Mouse (Mus musculus) lung, embryonic 14.5 days (tissue): Measurements from ENCODE around the gene Spire2. TPM values are rescaled to one million over a fixed set of nuclear protein-coding genes. Genes with fewer than 3 reads are reported as not detected.

Experiments
- ATAC-seq: fragments of 200-750 bp; cut with Nextera tagmentation; 2 replicates; pipeline ENCODE4 v1.8.0; 2017; ENCODE audit warnings: mild to moderate bottlenecking, moderate TSS enrichment, moderate library complexity; ENCODE audit not compliant: insufficient read depth
- DNase-seq: peaks from one replicate; pipeline ENCODE4 v3.0.0-alpha.2; 2015
- H3K27ac ChIP-seq: fragments of 300-500 bp; sonication (generic); 2 replicates; pipeline ENCODE4 v1.5.1; 2014; ENCODE audit warnings: low read depth, mild to moderate bottlenecking, moderate library complexity
- H3K27me3 ChIP-seq: fragments of 300-500 bp; sonication (generic); 2 replicates; pipeline ENCODE4 v1.6.1; 2014; ENCODE audit warnings: low read length, control low read depth; ENCODE audit not compliant: insufficient read depth
- H3K36me3 ChIP-seq: fragments of 300-500 bp; sonication (generic); 2 replicates; pipeline ENCODE4 v1.6.1; 2014; ENCODE audit warnings: control low read depth; ENCODE audit not compliant: insufficient read depth
- H3K4me1 ChIP-seq: fragments of 300-500 bp; sonication (generic); 2 replicates; pipeline ENCODE4 v1.6.1; 2014; ENCODE audit warnings: antibody characterized with exemption, control low read depth; ENCODE audit not compliant: insufficient read depth
- H3K4me2 ChIP-seq: fragments of 300-500 bp; sonication (generic); 2 replicates; pipeline ENCODE4 v1.6.1; 2014; ENCODE audit warnings: mild to moderate bottlenecking
- H3K4me3 ChIP-seq: fragments of 300-500 bp; sonication (generic); 2 replicates; pipeline ENCODE4 v1.5.1; 2014; ENCODE audit warnings: low read depth, low read length
- H3K9ac ChIP-seq: fragments of 300-500 bp; sonication (generic); 2 replicates; pipeline ENCODE4 v1.6.1; 2014
- H3K9me3 ChIP-seq: fragments of 300-500 bp; sonication (generic); 2 replicates; pipeline ENCODE4 v1.6.1; 2016; ENCODE audit warnings: low read depth, low read length, control low read depth
- CTCF ChIP-seq: IDR thresholded peaks from 2 replicates; pipeline ENCODE4 v1.5.1; 2016; ENCODE audit warnings: antibody characterized with exemption, low read depth
- WGBS: fragments of 180-500 bp; shearing (Covaris S2); extraction: QIAGEN DNeasy Blood & Tissue Kit; methylation state at CpG from one replicate; pipeline ENCODE4 v1.1.7; 2014; 5-methylcytosine and 5-hydroxymethylcytosine counted together
- polyA plus RNA-seq: library from polyadenylated mRNA; unstranded; fragments of >200 nt; fragmentation: Nextera tagmentation; extraction: Ambion mirVana; gene quantifications from 2 replicates; pipeline ENCODE4 v1.2.1, GENCODE M21; 2014

The Spire2 gene
- polyA plus RNA-seq, 1 experiment from 2014 or later, result 1.7 TPM

GRCm38 (mm10) chr8:123352118-123352517 is 19.6 kb downstream of the Spire2 start:
- Histone ChIP-seq H3K4me3 (no peak overlapping the region), H3K27ac (no peak overlapping the region), H3K9me3 (no peaks in the 10 kb centered on the region), H3K4me2 (no peak overlapping the region), H3K27me3 (peaks cover 4% of the 10 kb centered on the region; the same call in 1 of the 2 replicates), H3K4me1 (peaks cover 14% of the 10 kb centered on the region), H3K9ac (no peak overlapping the region), H3K36me3 (no peaks in the 10 kb centered on the region)
- DNase-seq, result no peak
- TF ChIP-seq CTCF, result no peak
- ATAC-seq, result no peak
- 79% methylated on average over 12 of the region's 12 CpGs for WGBS

- H3K27ac ChIP-seq, result no peak overlapping the region
Measured at GRCm38 (mm10) chr8:123352786-123353185, 20.3 kb downstream of the Spire2 start.

GRCm38 (mm10) chr8:123353216-123353615 is 20.7 kb downstream of the Spire2 start:
- TF ChIP-seq CTCF, result no peak
- no peaks in the 10 kb centered on the region for H3K9me3 ChIP-seq
- H3K4me2 ChIP-seq, result no peak overlapping the region
- no peak overlapping the region for H3K27ac ChIP-seq
- DNase-seq (no peak), ATAC-seq (no peak)
- peaks cover 8% of the 10 kb centered on the region; the same call in 1 of the 2 replicates for H3K4me1 ChIP-seq
- H3K4me3 ChIP-seq, result no peak overlapping the region
- H3K27me3 ChIP-seq, result peaks cover 4% of the 10 kb centered on the region; the same call in 1 of the 2 replicates
- WGBS, result 35% methylated on average over 11 of the region's 11 CpGs
- no peaks in the 10 kb centered on the region for H3K36me3 ChIP-seq
- H3K9ac ChIP-seq, result no peak overlapping the region

More at GRCm38 (mm10) chr8:123352786-123353185, 20.3 kb downstream of the Spire2 start:
- H3K27me3 ChIP-seq, result peaks cover 4% of the 10 kb centered on the region; the same call in 1 of the 2 replicates
- no peak overlapping the region for H3K4me3 ChIP-seq
- TF ChIP-seq CTCF, result peak; percentile 75
- no peak overlapping the region for H3K4me2 ChIP-seq
- H3K9ac ChIP-seq, result no peak overlapping the region
- ATAC-seq, result no peak
- peak; percentile 77 for DNase-seq
- H3K36me3 ChIP-seq, result no peaks in the 10 kb centered on the region
- 48% methylated on average over 13 of the region's 13 CpGs for WGBS
- peaks cover 11% of the 10 kb centered on the region; the same call in 1 of the 2 replicates for H3K4me1 ChIP-seq
- H3K9me3 ChIP-seq, result no peaks in the 10 kb centered on the region

GRCm38 (mm10) chr8:123361082-123361739 is 28.7 kb downstream of the Spire2 start:
- WGBS, result 36% methylated on average over 12 of the region's 12 CpGs
- TF ChIP-seq CTCF, result peak; percentile 99

GRCm38 (mm10) chr8:123373403-123374238 is 41.1 kb downstream of the Spire2 start, which contains the start of gene Tcf25:
Gene Tcf25, plus strand, starts transcription at chr8:123373753.
- peak within 1 kb of the TSS; percentile 91 for H3K9ac ChIP-seq
- peak within 1 kb of the TSS; percentile 85 for H3K4me2 ChIP-seq
- H3K36me3 ChIP-seq, result peaks cover 7% of the 10 kb centered on the region; the same call in 1 of the 2 replicates
- TF ChIP-seq CTCF, result peak; percentile 70
- H3K4me3 ChIP-seq, result peak within 1 kb of the TSS; percentile 84
- peaks cover 4% of the 10 kb centered on the region; the same call in 1 of the 2 replicates for H3K4me1 ChIP-seq
- H3K27ac ChIP-seq, result peak within 1 kb of the TSS; percentile 98
- H3K9me3 ChIP-seq, result no peaks in the 10 kb centered on the region
- H3K27me3 ChIP-seq, result no peaks in the 10 kb centered on the region
- WGBS, result under 1% methylated on average over 75 of the region's 75 CpGs
- ATAC-seq, result peak; percentile 94
- DNase-seq, result peak; percentile 97

More at GRCm38 (mm10) chr8:123361082-123361739, 28.7 kb downstream of the Spire2 start:
- Histone ChIP-seq H3K4me2 (no peak overlapping the region), H3K27ac (no peak overlapping the region), H3K4me1 (no peaks in the 10 kb centered on the region), H3K9me3 (no peaks in the 10 kb centered on the region), H3K4me3 (no peak overlapping the region), H3K36me3 (no peaks in the 10 kb centered on the region), H3K27me3 (no peaks in the 10 kb centered on the region), H3K9ac (no peak overlapping the region)
- peak; percentile 92 for DNase-seq
- no peak for ATAC-seq

- Histone ChIP-seq H3K27me3 (no peaks in the 10 kb centered on the region), H3K4me1 (peaks cover 4% of the 10 kb centered on the region; the same call in 1 of the 2 replicates), H3K27ac (peak overlapping the region; percentile 98), H3K36me3 (peaks cover 7% of the 10 kb centered on the region; the same call in 1 of the 2 replicates), H3K9ac (peak overlapping the region; percentile 91), H3K9me3 (no peaks in the 10 kb centered on the region), H3K4me2 (peak overlapping the region; percentile 85), H3K4me3 (peak overlapping the region; percentile 84)
- DNase-seq (peak; percentile 97), ATAC-seq (peak; percentile 82)
- no peak for TF ChIP-seq CTCF
- WGBS, result under 1% methylated on average over 20 of the region's 20 CpGs
Measured at GRCm38 (mm10) chr8:123374239-123374578, 41.7 kb downstream of the Spire2 start.

GRCm38 (mm10) chr8:123375701-123376100 is 43.2 kb downstream of the Spire2 start:
- Histone ChIP-seq H3K9me3 (no peaks in the 10 kb centered on the region), H3K9ac (no peak overlapping the region), H3K27ac (no peak overlapping the region)

More at GRCm38 (mm10) chr8:123375701-123376100, 43.2 kb downstream of the Spire2 start:
- ATAC-seq, result no peak
- peaks cover 12% of the 10 kb centered on the region; the same call in 1 of the 2 replicates for H3K36me3 ChIP-seq
- peaks cover 4% of the 10 kb centered on the region; the same call in 1 of the 2 replicates for H3K4me1 ChIP-seq
- H3K4me3 ChIP-seq, result no peak overlapping the region
- DNase-seq, result no peak
- WGBS, result 87% methylated on average over 10 of the region's 10 CpGs
- no peak overlapping the region for H3K4me2 ChIP-seq
- no peak for TF ChIP-seq CTCF
- no peaks in the 10 kb centered on the region for H3K27me3 ChIP-seq
